Mouse (Mus musculus): Measurements from ENCODE around the gene Lars2.

Gene Lars2

GRCm38 (mm10) chr9:123506270-123507146 lies 139.8 kb downstream of the Lars2 start:
- no peak for DNase-seq (ENCODE audit: low spot score in 2 of 2)

DNA sequence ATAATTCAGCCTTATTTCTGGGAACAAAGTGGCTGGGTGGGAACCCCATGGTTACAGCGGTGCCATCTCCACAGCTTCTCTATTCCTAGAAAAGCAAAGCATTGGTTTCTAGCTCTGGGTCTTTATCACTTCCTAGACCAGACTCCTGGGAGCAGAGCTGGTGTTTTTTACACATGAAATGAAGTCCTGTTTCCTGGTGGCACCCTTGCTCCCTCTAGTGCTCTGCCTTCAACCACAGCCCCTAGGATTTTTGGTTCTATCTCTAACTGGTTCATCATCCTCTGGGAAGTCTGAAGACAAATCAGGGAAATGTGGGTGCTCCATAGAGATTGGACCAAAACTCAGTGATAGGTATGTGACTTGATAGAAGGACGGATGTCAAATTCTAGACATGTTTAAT lies 140.7 kb downstream of the Lars2 start:
- no peak for DNase-seq (ENCODE audit: low spot score in 2 of 2)

DNA sequence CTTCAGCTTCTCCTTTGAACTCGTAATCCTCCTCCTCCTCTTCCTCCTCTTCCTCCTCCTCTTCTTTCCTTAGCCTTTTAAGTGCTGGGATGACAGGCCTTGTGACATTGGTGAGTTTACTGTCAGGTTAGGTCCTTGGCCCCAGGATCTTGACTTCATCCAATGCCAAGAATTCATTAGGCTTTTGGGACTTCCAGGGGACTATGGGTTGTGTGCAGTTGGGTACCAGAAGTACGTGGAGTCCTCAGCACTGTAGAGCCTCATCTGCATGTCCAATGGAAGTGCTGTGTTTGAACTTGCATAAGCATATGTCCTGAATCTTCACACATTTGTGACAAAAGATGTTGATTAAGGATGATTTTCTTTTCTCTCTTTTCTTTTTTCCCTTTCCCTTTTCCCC lies 142.3 kb downstream of the Lars2 start:
- no peak for DNase-seq (ENCODE audit: low spot score in 2 of 2)

- DNase-seq (ENCODE audit: low spot score in 2 of 2): peak in 1 of 2 experiments; percentile 41
These were observed 143.2 kb downstream of the Lars2 start for GRCm38 (mm10) chr9:123509638-123510604.

DNA sequence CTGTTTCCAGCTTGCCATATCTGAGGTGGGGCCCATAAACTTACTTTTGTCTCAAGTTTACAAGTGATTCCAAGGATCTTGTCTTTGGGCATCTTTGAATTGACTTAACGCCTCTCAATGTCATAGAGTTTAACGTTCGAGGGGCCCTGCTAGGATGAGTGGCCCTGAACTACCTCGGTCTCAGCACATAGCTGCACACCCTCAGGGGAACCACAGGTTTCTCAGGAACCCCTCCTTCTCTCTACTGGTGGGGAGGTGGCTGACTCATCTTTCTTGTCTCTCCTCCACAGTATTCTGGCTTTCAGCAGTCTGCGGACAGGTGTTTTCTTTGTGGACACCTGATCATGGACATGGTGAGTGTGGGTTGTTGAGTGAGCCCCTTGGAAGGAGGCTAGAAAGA lies 144.2 kb downstream of the Lars2 start:
- DNase-seq (ENCODE audit: low spot score in 2 of 2): no peak

Measured in right cerebral cortex, postnatal 36 days (tissue).